Mouse (Mus musculus) CD8-positive naive resting alpha-beta T cell, adult 2 months (primary cell): ENCODE data around the gene Mkrn2.
"Not testable (repeated sequence)": the region's sequence is repeated elsewhere in the genome, so short reads cannot be mapped to it uniquely, and the experiment has no call there.

Experiments
- DNase-seq, 2 experiments: peaks; one replicate each; pipeline ENCODE4 v3.0.0; 2022; ENCODE audit warnings: low read depth in 2 of 2, low spot score in 2 of 2

Gene Mkrn2

DNA sequence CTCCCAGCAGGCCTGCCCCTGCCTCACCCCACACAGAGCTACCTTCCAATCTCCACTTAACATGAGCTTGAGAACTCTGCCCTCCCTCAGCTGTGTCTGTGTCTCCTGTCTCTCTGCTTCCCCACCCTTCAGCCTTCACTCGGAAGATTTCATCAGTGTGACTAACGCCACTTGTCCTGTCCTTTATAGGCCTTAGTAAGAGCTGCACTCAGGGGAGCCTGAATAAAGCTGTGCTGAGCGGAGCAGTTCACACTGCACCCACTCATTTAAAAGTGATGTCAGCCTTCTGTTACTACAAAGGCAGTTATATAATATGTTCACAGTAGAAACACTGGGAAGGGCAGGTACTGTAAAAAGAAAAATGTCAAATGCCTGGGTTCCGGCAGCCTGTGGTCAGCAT is 5.7 kb downstream of the Mkrn2 start:
- no peak for DNase-seq

- peak in 1 of 2 experiments; percentile 34 for DNase-seq
Measured at GRCm38 (mm10) chr6:115609121-115609520, 7.4 kb downstream of the Mkrn2 start.

GRCm38 (mm10) chr6:115610301-115610700 is 8.6 kb downstream of the Mkrn2 start:
- no peak for DNase-seq

GRCm38 (mm10) chr6:115613793-115614192 is 12.1 kb downstream of the Mkrn2 start:
- no peak for DNase-seq

DNA sequence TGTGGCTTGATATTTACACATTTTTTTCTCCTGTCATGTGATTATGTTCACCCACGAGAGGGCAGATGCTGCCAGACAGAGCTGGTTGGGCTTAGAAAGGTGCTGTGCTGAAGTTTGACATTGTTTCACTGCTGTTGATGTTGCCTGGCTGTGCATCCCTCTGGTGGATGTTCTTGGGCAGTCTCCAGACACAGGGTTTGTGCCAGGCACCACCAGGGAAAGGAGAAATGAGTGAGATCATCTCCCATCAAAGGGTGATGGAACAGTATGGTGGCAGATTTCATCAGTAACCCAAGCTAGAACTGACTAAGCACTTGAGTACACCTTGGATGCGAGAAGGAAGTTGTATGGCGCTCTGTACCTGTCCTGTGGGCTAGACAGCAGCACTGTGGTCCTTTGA is 14.3 kb downstream of the Mkrn2 start:
- DNase-seq: no peak

GRCm38 (mm10) chr6:115619818-115620217 is 18.1 kb downstream of the Mkrn2 start:
- DNase-seq: no peak

DNA sequence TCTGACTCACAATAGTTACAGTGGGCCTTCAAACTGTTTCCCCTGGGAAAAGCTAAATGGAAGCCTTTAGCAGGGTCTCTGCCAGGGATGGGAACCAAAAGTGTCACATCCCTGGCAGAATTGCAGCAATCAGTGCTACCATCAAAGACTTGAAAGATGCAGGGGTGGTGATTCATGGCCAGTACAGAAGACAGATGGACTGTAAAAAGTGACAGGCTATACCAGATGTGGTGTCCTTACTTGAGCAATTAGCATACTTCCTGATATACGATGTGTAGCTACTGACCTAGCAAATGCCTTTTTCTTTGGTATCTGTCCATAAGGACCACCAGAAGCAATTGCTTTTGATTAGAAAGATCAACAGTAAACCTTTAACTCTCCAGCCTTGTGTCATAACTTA is 19.2 kb downstream of the Mkrn2 start:
- no peak for DNase-seq

- DNase-seq: no peak
Measured at GRCm38 (mm10) chr6:115626121-115626520, 24.4 kb downstream of the Mkrn2 start.

DNA sequence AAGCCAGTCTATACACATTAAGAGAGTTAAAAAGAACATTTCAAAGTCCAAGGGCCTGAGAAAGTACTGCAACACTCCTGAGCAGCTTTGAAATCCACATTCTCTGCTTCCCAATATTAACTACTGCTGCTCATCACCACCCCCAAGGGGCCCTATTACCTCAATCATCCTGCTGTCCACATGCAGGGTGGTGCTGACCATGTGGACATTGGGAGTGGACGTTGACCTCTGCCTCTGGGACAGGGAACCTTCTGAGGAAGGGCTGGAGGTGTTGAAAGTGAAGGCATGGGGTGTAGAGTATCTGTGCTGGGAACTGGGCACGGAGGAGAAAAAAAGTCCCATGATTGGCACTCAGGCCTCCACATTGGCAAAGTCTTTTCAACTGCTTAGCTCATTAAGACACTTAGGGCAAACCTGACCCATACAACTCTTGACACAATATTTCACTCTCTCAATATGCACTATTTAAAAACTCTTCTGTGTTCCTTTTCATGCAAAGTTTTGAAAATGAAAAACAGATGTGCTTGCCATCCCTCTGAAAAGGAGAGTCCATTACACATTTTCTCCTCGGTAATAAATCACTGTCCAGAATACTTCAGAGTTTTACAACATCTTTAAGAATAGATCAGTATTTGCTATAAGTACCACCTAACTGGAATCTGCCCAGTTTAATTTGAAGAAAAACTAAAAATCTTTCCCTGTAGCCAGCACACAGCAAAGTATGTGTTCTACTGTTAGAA is 29.5 kb downstream of the Mkrn2 start:
- no peak for DNase-seq

DNA sequence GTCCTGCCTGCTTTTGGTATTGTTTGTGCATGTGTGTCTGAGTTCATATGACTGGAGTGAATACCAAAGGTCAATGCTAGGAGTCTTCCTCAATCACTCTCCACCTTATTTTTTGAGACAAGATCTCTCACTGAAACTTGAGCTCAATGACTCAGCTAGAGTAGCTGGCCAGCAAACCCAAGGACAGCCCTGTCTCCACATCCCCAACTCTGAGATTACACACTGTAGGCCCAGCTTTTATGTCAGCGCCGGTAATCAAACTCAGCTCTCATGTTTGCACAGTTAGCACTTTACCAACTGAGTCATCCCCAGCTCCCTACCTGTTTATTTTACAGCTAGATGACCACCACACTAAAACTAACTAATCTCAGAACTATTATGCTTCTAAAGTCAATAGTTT is 32.3 kb downstream of the Mkrn2 start:
- no peak for DNase-seq

DNA sequence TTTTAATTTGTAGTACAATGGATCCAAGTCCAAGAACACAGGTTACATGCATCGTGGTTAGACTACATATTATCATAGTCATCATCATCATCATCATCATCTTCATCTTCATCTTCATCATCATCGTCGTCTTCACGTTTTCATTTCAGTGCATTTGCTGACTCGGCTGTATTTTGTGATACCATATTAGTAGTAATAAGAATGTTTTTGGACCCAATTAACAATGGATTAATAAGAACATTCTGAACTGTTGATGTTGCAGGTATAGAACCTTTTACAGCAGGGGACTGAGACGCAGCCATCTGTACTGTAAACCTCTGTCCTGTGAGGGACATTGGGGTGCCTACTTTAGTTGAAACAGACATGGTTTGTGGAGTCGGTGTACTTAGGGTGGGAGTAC is 36.5 kb downstream of the Mkrn2 start:
- not testable (repeated sequence) for DNase-seq

DNA sequence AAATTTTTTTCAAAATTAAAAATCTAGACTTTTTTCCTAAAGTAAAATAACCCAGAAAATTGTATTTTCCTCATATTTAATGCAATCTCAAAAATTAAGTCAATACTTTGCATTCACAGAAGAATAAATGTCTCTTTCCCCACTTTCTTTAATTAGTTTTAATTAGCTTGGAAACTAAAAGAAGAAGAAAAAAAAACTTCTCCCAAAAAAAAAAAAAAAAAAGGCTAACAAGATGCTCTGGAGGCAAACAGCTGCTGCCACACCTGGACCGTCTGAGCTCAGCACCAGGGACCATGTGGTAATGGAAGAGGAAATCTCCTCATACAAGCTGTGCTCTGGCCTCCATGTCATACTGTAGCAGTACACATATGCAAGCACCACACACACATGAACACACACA is 41.6 kb downstream of the Mkrn2 start:
- no peak for DNase-seq

- DNase-seq: no peak
Measured at GRCm38 (mm10) chr6:115649792-115650365, 48.2 kb downstream of the Mkrn2 start.

GRCm38 (mm10) chr6:115650476-115651427 is 49.0 kb downstream of the Mkrn2 start:
- DNase-seq: no peak

- DNase-seq: no peak
Measured at GRCm38 (mm10) chr6:115651719-115652118, 50.0 kb downstream of the Mkrn2 start.

GRCm38 (mm10) chr6:115653939-115654338 is 52.2 kb downstream of the Mkrn2 start:
- no peak for DNase-seq

DNA sequence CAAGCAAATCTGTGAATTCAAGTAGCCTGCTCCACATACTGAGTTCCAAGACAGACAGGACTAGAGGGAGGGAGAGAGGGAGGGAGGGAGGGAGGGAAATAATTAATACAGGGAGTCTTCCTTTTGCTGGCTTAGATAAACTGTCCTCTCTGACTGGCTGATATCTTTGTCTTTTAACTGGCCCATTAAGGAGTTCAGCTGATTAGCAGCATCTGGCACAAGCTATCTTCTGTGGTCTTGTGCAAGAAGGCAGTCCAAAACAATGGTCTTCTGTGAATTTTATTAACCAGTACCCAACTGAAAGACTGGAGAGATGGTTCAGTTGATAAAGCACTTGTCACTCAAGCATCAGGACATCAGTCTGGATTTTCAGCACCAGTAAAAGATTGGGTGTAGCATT is 57.1 kb downstream of the Mkrn2 start:
- no peak for DNase-seq

- no peak for DNase-seq
Measured at GRCm38 (mm10) chr6:115664268-115664667, 62.6 kb downstream of the Mkrn2 start.

DNA sequence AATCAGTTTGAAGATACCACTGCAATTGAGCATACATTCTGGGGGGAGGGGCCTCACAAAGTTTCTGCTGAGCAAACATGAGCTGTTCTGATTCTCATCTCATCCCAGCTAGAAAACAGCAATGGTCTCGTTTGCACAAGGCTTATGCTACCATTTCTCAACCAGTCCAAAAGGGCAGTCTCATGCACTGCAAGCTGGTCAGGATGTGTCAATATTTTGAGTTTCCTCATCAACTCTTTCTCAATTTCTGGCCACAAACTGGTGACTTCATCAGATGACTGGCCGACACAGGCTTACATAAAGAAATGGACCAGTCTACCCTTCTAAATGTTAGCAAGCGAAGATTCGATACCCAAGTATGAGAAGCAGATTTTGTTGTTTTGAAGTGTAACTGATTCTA is 64.9 kb downstream of the Mkrn2 start:
- DNase-seq: no peak
